Mouse (Mus musculus): ENCODE data around the gene Ints6. TPM values are rescaled to one million over a fixed set of nuclear protein-coding genes. Genes with fewer than 3 reads are reported as not detected.

Ints6 gene
- total and polyA plus RNA-seq, 3 experiments: 3.7 to 16.9 (median 13.6) TPM

- no peaks in the 10 kb centered on the region; the same call in 1 of the 2 replicates for H3K36me3 ChIP-seq (ENCODE audit: control insufficient read depth, insufficient read depth, low read length)
- no peaks in the 10 kb centered on the region for H3K79me2 ChIP-seq (replicated peaks; ENCODE audit: control insufficient read depth, insufficient read depth, low read length)
- no peak overlapping the region for H3K27ac ChIP-seq
- H3K27me3 ChIP-seq (ENCODE audit: control insufficient read depth, insufficient read depth, low read length): no peaks in the 10 kb centered on the region
- no peak for DNase-seq
- H3K4me3 ChIP-seq: no peak overlapping the region
- intact Hi-C loops (cut with DNase I): no loop called here
- no peaks in the 10 kb centered on the region; the same call in 1 of the 2 replicates for H3K4me1 ChIP-seq (ENCODE audit: control insufficient read depth, insufficient read depth, low read length)
- WGBS: 21% methylated on average over 4 of the region's 4 CpGs
- no peak overlapping the region for H3K9ac ChIP-seq (ENCODE audit: low read depth, low read length)
- TF ChIP-seq EP300 (IDR thresholded peaks at IDR 0.05; ENCODE audit: insufficient read depth, low read depth, low read length) (no peak), POLR2A (IDR thresholded peaks at IDR 0.05; ENCODE audit: insufficient read depth, low read depth, low read length) (no peak), CTCF (IDR thresholded peaks at IDR 0.05) (no peak)
Measured at GRCm38 (mm10) chr14:62798608-62799101, 37.7 kb upstream of the Ints6 start.

- Histone ChIP-seq H3K36me3 (ENCODE audit: control insufficient read depth, insufficient read depth, low read length) (no peaks in the 10 kb centered on the region; the same call in 1 of the 2 replicates), H3K79me2 (replicated peaks; ENCODE audit: control insufficient read depth, insufficient read depth, low read length) (no peaks in the 10 kb centered on the region), H3K9ac (ENCODE audit: low read depth, low read length) (no peak overlapping the region), H3K27ac (no peak overlapping the region), H3K4me3 (no peak overlapping the region), H3K27me3 (ENCODE audit: control insufficient read depth, insufficient read depth, low read length) (no peaks in the 10 kb centered on the region), H3K4me1 (ENCODE audit: control insufficient read depth, insufficient read depth, low read length) (no peaks in the 10 kb centered on the region; the same call in 1 of the 2 replicates)
- intact Hi-C loops (cut with DNase I): no loop called here
- DNase-seq: no peak
- TF ChIP-seq CTCF (IDR thresholded peaks at IDR 0.05) (no peak), POLR2A (IDR thresholded peaks at IDR 0.05; ENCODE audit: insufficient read depth, low read depth, low read length) (no peak), EP300 (IDR thresholded peaks at IDR 0.05; ENCODE audit: insufficient read depth, low read depth, low read length) (no peak)
- WGBS: 72% methylated on average over 7 of the region's 7 CpGs
Measured at GRCm38 (mm10) chr14:62795719-62796118, 34.8 kb upstream of the Ints6 start.

- Histone ChIP-seq H3K9ac (ENCODE audit: low read depth, low read length) (no peak overlapping the region), H3K27me3 (ENCODE audit: control insufficient read depth, insufficient read depth, low read length) (no peaks in the 10 kb centered on the region), H3K79me2 (replicated peaks; ENCODE audit: control insufficient read depth, insufficient read depth, low read length) (no peaks in the 10 kb centered on the region), H3K27ac (no peak overlapping the region), H3K4me1 (ENCODE audit: control insufficient read depth, insufficient read depth, low read length) (no peaks in the 10 kb centered on the region), H3K4me3 (no peak overlapping the region), H3K36me3 (ENCODE audit: control insufficient read depth, insufficient read depth, low read length) (no peaks in the 10 kb centered on the region)
- TF ChIP-seq EP300 (IDR thresholded peaks at IDR 0.05; ENCODE audit: insufficient read depth, low read depth, low read length) (no peak), POLR2A (IDR thresholded peaks at IDR 0.05; ENCODE audit: insufficient read depth, low read depth, low read length) (no peak), CTCF (IDR thresholded peaks at IDR 0.05) (no peak)
- intact Hi-C loops (cut with DNase I): no loop called here
- 69% methylated on average over 4 of the region's 4 CpGs for WGBS
- no peak for DNase-seq
Measured at GRCm38 (mm10) chr14:62789282-62789681, 28.3 kb upstream of the Ints6 start.

- Histone ChIP-seq H3K27me3 (ENCODE audit: control insufficient read depth, insufficient read depth, low read length) (no peaks in the 10 kb centered on the region), H3K9ac (ENCODE audit: low read depth, low read length) (no peak overlapping the region), H3K4me3 (no peak overlapping the region), H3K27ac (no peak overlapping the region), H3K79me2 (replicated peaks; ENCODE audit: control insufficient read depth, insufficient read depth, low read length) (no peaks in the 10 kb centered on the region), H3K36me3 (ENCODE audit: control insufficient read depth, insufficient read depth, low read length) (no peaks in the 10 kb centered on the region), H3K4me1 (ENCODE audit: control insufficient read depth, insufficient read depth, low read length) (no peaks in the 10 kb centered on the region)
- WGBS: 70% methylated on average over 5 of the region's 5 CpGs
- DNase-seq: no peak
- no peak for TF ChIP-seq EP300 (IDR thresholded peaks at IDR 0.05; ENCODE audit: insufficient read depth, low read depth, low read length)
- TF ChIP-seq CTCF (IDR thresholded peaks at IDR 0.05): no peak
- intact Hi-C loops (cut with DNase I): no loop called here
Measured at GRCm38 (mm10) chr14:62782981-62783380, 22.0 kb upstream of the Ints6 start.

- DNase-seq: no peak
- Histone ChIP-seq H3K4me3 (no peak overlapping the region), H3K27me3 (ENCODE audit: control insufficient read depth, insufficient read depth, low read length) (no peaks in the 10 kb centered on the region), H3K36me3 (ENCODE audit: control insufficient read depth, insufficient read depth, low read length) (no peaks in the 10 kb centered on the region), H3K79me2 (replicated peaks; ENCODE audit: control insufficient read depth, insufficient read depth, low read length) (no peaks in the 10 kb centered on the region), H3K27ac (no peak overlapping the region), H3K9ac (ENCODE audit: low read depth, low read length) (no peak overlapping the region), H3K4me1 (ENCODE audit: control insufficient read depth, insufficient read depth, low read length) (no peaks in the 10 kb centered on the region)
- 59% methylated on average over 9 of the region's 9 CpGs for WGBS
- intact Hi-C loops (cut with DNase I): no loop called here
- TF ChIP-seq EP300 (IDR thresholded peaks at IDR 0.05; ENCODE audit: insufficient read depth, low read depth, low read length) (no peak), CTCF (IDR thresholded peaks at IDR 0.05) (no peak), POLR2A (IDR thresholded peaks at IDR 0.05; ENCODE audit: insufficient read depth, low read depth, low read length) (no peak)
Measured at GRCm38 (mm10) chr14:62780520-62781316, 19.7 kb upstream of the Ints6 start.

DNA sequence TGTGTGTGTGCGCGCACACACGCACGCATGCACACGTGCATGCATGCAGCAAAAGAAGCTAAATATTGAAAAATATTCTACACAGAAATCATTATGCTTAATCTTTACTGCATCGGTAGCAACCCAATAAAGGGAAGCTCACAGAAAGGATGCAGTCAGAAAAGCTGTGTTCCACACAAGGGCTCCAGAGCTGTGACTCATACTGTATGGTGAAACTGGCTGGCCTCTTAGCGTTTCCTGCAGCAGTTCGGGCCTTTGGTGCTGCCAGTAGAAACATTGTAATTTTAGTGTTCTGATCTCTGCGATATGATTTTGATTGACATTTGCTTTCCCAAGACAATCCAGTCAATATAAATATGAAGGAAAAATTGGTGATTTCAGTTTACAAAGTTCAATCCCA is 17.1 kb upstream of the Ints6 start:
- no peak for DNase-seq
- H3K4me1 ChIP-seq (ENCODE audit: control insufficient read depth, insufficient read depth, low read length): no peaks in the 10 kb centered on the region
- no peak overlapping the region for H3K9ac ChIP-seq (ENCODE audit: low read depth, low read length)
- intact Hi-C loops (cut with DNase I): no loop called here
- H3K4me3 ChIP-seq: no peak overlapping the region
- 83% methylated on average over 9 of the region's 9 CpGs for WGBS
- no peaks in the 10 kb centered on the region for H3K79me2 ChIP-seq (replicated peaks; ENCODE audit: control insufficient read depth, insufficient read depth, low read length)
- no peaks in the 10 kb centered on the region for H3K27me3 ChIP-seq (ENCODE audit: control insufficient read depth, insufficient read depth, low read length)
- no peak overlapping the region for H3K27ac ChIP-seq
- no peaks in the 10 kb centered on the region for H3K36me3 ChIP-seq (ENCODE audit: control insufficient read depth, insufficient read depth, low read length)
- TF ChIP-seq CTCF (IDR thresholded peaks at IDR 0.05): no peak
- no peak for TF ChIP-seq EP300 (IDR thresholded peaks at IDR 0.05; ENCODE audit: insufficient read depth, low read depth, low read length)
- TF ChIP-seq POLR2A (IDR thresholded peaks at IDR 0.05; ENCODE audit: insufficient read depth, low read depth, low read length): no peak
